Mouse (Mus musculus) retina, postnatal 1 day (tissue): Measurements from ENCODE around the gene 1700017D01Rik.
"Not testable (repeated sequence)": the region's sequence is repeated elsewhere in the genome, so short reads cannot be mapped to it uniquely, and the experiment has no call there.

Experiments used
- DNase-seq: peaks from one replicate; pipeline ENCODE4 v3.0.0-alpha.2; 2012

1700017D01Rik gene

DNA sequence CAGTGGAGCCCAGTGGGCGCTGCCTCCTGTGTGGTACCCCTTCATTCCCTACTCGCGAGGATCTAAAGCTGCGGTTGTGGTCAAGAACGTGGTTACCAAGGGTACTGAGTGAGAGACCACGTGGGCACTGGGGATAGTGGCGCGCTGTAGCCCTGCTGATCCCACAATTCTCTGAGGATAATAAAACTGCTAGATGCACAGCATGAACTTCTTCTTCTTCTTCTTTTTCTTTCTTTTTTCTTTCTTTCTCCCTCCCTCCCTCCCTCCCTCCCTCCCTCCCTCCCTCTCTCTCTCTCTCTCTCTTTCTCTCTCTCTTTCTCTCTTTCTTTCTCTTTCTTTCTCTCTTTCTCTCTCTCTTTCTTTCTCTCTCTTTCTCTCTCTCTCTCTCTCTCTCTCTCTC, at the start of gene 1700017D01Rik:
Gene 1700017D01Rik (minus strand): TSS at position 101 of the 400 bp plus-strand sequence.
- not testable (repeated sequence) for DNase-seq

GRCm38 (mm10) chr19:11177464-11177863, 46.8 kb upstream of the 1700017D01Rik start:
- no peak for DNase-seq

DNA sequence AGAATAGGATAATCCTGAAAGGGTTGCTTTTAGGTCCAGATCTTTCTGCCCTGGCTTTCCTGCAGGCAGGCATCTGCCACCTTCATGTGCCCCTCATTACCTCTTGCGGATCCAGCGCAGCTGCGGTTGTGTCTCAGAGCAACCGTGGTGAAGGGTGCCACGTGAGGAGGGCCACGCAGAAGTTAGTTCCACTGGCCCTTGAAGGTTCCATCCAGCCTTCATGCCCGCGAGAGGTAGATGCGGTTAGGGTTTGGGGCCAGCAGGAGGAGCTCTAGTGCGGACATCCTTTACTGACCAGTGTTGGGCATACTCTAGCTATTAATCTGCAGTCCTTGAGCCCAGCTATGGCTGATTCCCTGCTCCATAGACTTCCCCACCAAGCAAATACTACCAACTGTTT, 34.5 kb upstream of the 1700017D01Rik start, which contains the start of gene 1700025F22Rik:
Gene 1700025F22Rik (minus strand): TSS at position 149 of the 400 bp plus-strand sequence.
- DNase-seq = no peak

- not testable (repeated sequence) for DNase-seq
These were observed 27.2 kb upstream of the 1700017D01Rik start for GRCm38 (mm10) chr19:11157890-11158289.

- no peak for DNase-seq
These were observed 4.7 kb upstream of the 1700017D01Rik start for GRCm38 (mm10) chr19:11135336-11135735.

DNA sequence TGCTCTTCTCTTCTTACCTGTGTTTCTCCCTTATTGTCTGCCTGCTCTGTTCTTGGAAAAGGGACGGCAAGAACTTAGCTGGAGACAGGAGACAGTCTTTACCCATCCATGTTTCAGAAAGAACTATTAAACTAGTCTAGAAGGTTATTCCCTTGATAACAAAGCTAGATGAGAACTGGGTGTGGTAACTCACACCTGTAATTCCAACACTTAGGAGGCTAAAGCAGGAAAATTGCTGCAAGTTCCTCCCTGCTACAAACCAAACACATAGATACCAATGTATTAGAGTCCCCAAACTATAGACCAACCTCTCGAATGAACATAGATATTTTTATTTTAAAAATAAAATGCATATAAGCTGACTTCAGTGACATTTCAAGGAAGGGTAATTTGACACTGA, 4.2 kb upstream of the 1700017D01Rik start:
- no peak for DNase-seq

DNA sequence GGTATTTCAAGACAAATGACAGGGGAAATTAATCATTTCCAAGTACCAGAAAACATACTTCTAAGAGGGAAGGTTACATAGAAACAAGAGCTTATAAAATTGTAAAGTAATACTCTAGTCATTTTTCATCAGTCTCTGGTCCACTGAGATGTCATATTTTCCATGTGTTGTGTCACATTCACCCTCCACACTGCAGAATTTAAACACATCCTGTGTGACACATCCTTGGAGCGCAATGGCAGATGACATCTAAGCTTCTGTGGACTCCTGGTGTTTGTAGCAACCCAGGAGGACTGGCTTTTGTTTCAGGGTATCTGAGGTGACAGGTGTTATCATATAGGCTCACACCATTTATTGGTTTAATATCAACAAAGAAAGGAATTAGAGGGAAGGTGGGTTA, 974 bp downstream of the 1700017D01Rik start:
- no peak for DNase-seq

- peak; percentile 56 for DNase-seq
These were observed 9.7 kb downstream of the 1700017D01Rik start for GRCm38 (mm10) chr19:11121016-11121420.

DNA sequence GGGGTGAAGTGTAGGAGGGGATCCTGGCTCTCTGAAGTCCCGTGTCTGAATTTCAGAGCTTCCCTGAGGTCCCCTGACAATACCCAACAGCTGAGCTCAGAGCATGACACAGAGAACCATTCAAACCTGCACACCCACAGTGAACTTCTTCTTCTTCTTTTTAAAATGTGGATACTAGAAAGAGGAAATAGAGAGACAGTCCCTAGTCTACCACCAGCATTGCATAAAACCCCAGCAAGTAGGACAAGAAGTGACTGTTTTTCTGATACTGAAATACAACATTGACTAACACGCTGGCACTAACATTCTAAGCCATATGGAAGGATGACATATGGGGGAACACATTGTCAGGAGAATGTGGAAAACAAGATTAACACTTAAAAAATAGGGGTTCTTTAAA, 11.3 kb downstream of the 1700017D01Rik start:
- no peak for DNase-seq

GRCm38 (mm10) chr19:11107746-11108145, 22.9 kb downstream of the 1700017D01Rik start:
- DNase-seq = no peak

- DNase-seq = no peak
These were observed 28.8 kb downstream of the 1700017D01Rik start for GRCm38 (mm10) chr19:11101880-11102279.

- no peak for DNase-seq
These were observed 32.3 kb downstream of the 1700017D01Rik start for GRCm38 (mm10) chr19:11098401-11098800.

DNA sequence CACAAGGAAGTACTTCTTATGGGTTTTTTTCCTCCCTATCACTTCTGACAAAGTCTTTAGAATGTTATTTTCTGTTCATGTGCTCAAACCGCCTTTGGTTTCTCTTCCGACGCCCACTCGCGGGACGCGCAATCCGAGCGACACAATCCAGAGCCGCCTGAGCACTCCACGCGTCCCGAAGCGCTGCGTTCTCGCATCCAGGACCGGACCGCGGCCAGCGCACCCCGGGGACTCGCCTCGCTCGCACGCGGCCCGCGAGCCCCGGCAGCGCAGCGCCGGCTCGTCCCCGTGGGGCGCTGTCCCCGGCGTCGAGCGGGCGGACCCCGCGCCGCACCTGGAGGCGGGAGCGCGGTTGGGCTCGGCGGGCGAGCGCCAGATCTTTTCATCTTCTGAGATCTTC, 38.5 kb downstream of the 1700017D01Rik start:
- DNase-seq = peak; percentile 8

DNA sequence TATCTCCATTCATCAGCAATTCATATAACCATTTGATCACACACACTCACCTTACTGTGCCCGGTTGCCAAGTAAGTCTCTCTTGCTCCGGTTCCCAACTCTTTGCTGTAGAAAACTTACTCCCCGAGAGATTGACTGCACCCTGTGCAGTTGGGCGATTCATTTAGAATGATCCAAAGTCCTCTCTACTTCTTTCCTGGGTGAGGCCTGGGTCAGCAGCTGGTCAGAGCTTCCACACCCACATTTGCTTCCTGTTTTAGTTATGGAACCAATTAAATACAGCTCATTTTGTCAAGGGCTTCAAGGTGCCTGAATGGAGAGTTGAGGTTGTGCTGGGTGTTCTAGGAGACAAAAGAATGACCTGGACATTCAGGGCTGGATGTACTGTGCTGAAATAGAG, 49.7 kb downstream of the 1700017D01Rik start, which contains the start of gene Ms4a8a:
Gene Ms4a8a (minus strand): TSS at position 169 of the 400 bp plus-strand sequence.
- no peak for DNase-seq

- DNase-seq = no peak
These were observed 60.3 kb downstream of the 1700017D01Rik start for GRCm38 (mm10) chr19:11070364-11070763.

DNA sequence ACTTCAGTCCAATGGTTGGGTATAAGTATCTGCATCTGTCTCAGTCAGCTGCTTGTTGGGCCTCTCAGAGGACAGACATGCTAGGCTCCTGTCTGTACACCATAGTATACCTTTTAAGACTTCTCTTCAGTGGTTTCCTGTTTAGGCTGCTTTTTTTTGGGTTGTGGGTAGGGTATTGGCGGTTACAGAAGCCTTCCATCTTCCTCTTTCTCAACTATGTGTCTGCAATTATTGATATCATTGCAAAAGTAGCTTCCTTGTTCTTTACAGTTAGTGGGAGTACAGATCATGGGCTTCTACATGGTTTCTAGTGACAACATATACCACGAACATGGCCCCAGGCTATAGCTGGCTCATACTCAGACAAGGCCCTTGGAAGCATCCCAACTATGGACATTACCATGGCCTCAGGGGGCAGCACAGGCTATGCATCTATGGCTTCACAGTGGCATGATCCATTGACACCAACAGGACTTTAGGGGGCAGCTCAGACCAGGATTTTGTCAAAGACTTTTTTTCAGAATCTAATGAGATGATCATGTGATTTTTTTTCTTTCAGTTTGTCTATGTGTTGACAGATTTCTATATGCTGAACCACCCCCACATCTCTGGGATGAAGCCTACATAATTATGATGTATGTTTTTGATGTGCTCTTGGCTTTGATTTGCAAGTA, 65.3 kb downstream of the 1700017D01Rik start:
- no peak for DNase-seq

DNA sequence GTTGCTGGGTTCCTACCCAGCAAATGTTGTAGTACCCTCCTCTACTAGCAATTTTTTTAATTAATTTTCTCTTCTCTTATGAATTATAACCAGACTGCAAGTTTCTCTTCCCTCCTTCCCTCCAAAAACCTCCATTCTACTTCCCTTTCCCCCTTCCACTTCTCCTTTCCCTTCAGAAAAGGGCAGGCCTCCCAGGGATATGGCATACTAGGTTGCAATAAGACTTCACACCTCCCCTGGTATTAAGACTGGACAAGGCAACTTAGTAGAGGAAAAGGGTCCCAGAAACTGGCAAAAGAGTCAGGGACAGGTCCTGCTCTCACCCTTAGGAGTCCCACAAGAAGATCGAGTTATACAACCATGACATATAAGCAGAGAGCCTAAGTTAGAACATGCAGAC, 69.8 kb downstream of the 1700017D01Rik start:
- no peak for DNase-seq

- DNase-seq = no peak
These were observed 70.7 kb downstream of the 1700017D01Rik start for GRCm38 (mm10) chr19:11059967-11060366.

DNA sequence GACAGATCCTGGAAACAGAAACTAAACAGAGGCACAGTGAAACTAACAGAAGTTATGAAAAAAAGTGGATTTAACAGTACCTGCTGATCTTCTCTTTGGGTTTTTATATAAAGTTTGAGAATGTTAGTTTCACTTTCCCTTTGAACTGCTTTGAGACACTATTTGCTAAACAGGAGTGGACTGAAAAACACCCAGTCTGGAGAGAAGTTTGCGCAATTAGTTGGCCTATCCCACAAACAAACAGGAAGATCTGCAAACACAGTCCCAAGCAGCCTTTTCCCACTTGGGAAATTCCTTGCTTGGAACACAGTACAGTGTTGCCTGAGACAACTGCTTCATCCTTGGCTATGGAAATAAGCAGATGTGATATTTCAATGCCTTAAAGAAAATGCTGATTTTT, 75.0 kb downstream of the 1700017D01Rik start:
- not testable (repeated sequence) for DNase-seq

GRCm38 (mm10) chr19:11053277-11053676, 77.4 kb downstream of the 1700017D01Rik start:
- no peak for DNase-seq

DNA sequence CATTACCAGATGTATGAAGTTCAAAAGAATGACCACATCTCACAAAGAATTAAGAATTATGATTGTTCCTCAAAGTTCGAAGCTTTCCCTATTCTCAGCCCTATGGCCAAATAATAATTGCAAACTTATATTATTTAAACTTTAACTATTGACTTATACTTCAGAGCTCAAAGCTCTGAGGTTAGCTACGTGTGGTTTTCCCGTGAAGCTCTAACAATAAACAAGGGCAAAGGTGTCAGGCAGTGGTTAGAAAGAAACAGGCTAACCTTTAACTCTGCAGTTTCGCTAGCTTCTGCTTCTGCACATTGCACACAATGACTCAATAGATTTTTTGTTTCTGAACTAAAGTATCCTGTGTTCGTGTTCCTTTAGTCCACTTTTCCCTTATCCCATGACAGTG, 77.8 kb downstream of the 1700017D01Rik start:
- DNase-seq = no peak

GRCm38 (mm10) chr19:11050286-11050685, 80.4 kb downstream of the 1700017D01Rik start:
- DNase-seq = no peak

- no peak for DNase-seq
These were observed 81.2 kb downstream of the 1700017D01Rik start for GRCm38 (mm10) chr19:11049426-11049825.

DNA sequence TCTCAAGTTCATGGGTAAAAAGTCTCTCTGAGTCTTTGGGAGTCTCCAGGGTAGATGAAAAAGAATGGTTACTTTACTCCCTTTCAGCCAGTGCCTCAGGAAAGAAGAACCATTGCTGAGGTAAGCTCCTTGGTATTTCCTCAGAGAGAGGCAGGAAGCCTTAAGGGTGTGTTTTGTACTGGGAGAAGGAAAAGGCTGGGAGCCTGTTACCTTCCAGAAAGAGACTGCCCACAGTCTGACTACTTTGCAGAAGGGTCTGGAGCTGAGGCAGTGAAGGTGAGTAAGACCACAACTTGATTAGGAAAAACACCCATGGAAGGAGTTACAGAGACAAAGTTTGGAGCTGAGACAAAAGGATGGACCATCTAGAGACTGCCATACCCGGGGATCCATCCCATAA, 82.2 kb downstream of the 1700017D01Rik start:
- no peak for DNase-seq

DNA sequence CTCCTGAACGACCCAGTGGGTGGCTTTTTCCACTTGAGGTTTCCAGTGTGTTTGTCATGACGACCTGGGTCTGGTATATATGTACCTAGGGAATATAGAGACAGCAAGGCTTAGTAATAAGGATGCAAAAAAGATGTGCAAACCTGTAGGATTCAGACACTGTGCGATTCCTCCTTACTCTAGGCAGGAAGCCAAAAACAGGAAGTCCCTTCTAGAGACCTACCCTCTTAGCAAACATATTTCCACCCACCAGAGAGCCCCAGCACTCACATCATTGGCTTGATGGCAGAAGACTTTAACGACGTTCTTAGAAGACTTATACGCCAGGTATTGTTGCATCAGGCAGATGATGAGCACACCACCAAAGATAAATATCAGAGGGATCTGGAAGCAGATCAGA, 82.7 kb downstream of the 1700017D01Rik start:
- no peak for DNase-seq
